Mouse (Mus musculus) liver, adult 2 months (tissue): ENCODE results near the gene Clic4. TPM values are rescaled to one million over a fixed set of nuclear protein-coding genes. Genes with fewer than 3 reads are reported as not detected.

Experiments used
- DNase-seq: peaks from one replicate; pipeline ENCODE4 v3.0.0-alpha.2; 2011; ENCODE audit warnings: low read depth, low spot score; ENCODE audit errors: extremely low read depth
- H3K27ac ChIP-seq: fragments of 200-500 bp; replicated peaks from 2 replicates; pipeline ENCODE4 v1.5.1; 2012; ENCODE audit warnings: low read depth, mild to moderate bottlenecking, control low read depth, inconsistent platforms, low read length; ENCODE audit not compliant: insufficient read depth
- H3K27me3 ChIP-seq: fragments of 200-500 bp; 2 replicates; pipeline ENCODE4 v1.6.1; 2012; ENCODE audit warnings: mild to moderate bottlenecking, moderate library complexity, low read length, inconsistent platforms; ENCODE audit not compliant: control insufficient read depth, insufficient read depth
- H3K36me3 ChIP-seq: fragments of 200-500 bp; 2 replicates; pipeline ENCODE4 v1.6.1; 2012; ENCODE audit warnings: low read length, inconsistent platforms; ENCODE audit not compliant: control insufficient read depth, insufficient read depth
- H3K4me1 ChIP-seq: fragments of 200-500 bp; 2 replicates; pipeline ENCODE4 v1.6.1; 2011; ENCODE audit warnings: low read length; ENCODE audit not compliant: control insufficient read depth, insufficient read depth
- H3K4me3 ChIP-seq: fragments of 200-500 bp; 2 replicates; pipeline ENCODE4 v1.5.1; 2011; ENCODE audit warnings: low read depth, mild to moderate bottlenecking, control low read depth, low read length, moderate library complexity; ENCODE audit not compliant: insufficient read depth
- H3K79me2 ChIP-seq: fragments of 200-500 bp; 2 replicates; pipeline ENCODE4 v1.6.1; 2012; ENCODE audit warnings: inconsistent platforms, mild to moderate bottlenecking, low read length, moderate library complexity; ENCODE audit not compliant: control insufficient read depth, insufficient read depth
- H3K9ac ChIP-seq: fragments of 200-500 bp; 2 replicates; pipeline ENCODE4 v1.6.1; 2012; ENCODE audit warnings: low read depth, mild to moderate bottlenecking, control low read depth, inconsistent platforms, low read length
- CTCF ChIP-seq: fragments of 200-500 bp; IDR thresholded peaks from 2 replicates; pipeline ENCODE4 v1.5.1; 2011; ENCODE audit warnings: low read depth, low read length, control low read depth
- POLR2A ChIP-seq: fragments of 200-500 bp; IDR thresholded peaks from 2 replicates; pipeline ENCODE4 v1.6.1; 2011; ENCODE audit warnings: low read length, control low read depth; ENCODE audit not compliant: insufficient read depth; ENCODE audit errors: extremely low read depth
- WGBS: fragments of 180-500 bp; shearing (Covaris S2); methylation state at CpG from one replicate; pipeline ENCODE4 v1.1.7; 2018; 5-methylcytosine and 5-hydroxymethylcytosine counted together
- polyA plus RNA-seq: library from polyadenylated mRNA; depleted of rRNA; stranded (reverse); fragments of >200 nt; gene quantifications from 2 replicates; pipeline ENCODE4 v1.2.3, GENCODE M21; 2012
- total RNA-seq: library from RNA; depleted of rRNA; stranded (reverse); fragments of >200 nt; gene quantifications from 2 replicates; pipeline ENCODE4 v1.2.3, GENCODE M21; 2014

Gene Clic4
- total and polyA plus RNA-seq, 2 experiments: 23.0 to 30.8 TPM

- Histone ChIP-seq H3K79me2 (no peaks in the 10 kb centered on the region), H3K27me3 (no peaks in the 10 kb centered on the region), H3K4me3 (no peak overlapping the region), H3K27ac (no peak overlapping the region), H3K36me3 (no peaks in the 10 kb centered on the region), H3K9ac (no peak overlapping the region), H3K4me1 (no peaks in the 10 kb centered on the region; the same call in none of the 2 replicates)
- TF ChIP-seq CTCF (no peak), POLR2A (no peak)
- 95% methylated on average over 8 of the region's 8 CpGs for WGBS
- DNase-seq: no peak
Observed at GRCm38 (mm10) chr4:135291199-135291598, 18.6 kb upstream of the Clic4 start.

- WGBS: 63% methylated on average over 3 of the region's 3 CpGs
- Histone ChIP-seq H3K4me1 (peaks cover 2% of the 10 kb centered on the region), H3K4me3 (no peak overlapping the region), H3K27ac (no peak overlapping the region), H3K9ac (no peak overlapping the region), H3K79me2 (no peaks in the 10 kb centered on the region), H3K27me3 (no peaks in the 10 kb centered on the region), H3K36me3 (no peaks in the 10 kb centered on the region)
- DNase-seq: no peak
- TF ChIP-seq POLR2A (no peak), CTCF (no peak)
Observed at GRCm38 (mm10) chr4:135287975-135288374, 15.4 kb upstream of the Clic4 start.

- Histone ChIP-seq H3K4me3 (peak overlapping the region; percentile 45), H3K36me3 (no peaks in the 10 kb centered on the region), H3K9ac (peak overlapping the region; percentile 65), H3K79me2 (no peaks in the 10 kb centered on the region), H3K27ac (peak overlapping the region; percentile 68), H3K4me1 (peaks cover 7% of the 10 kb centered on the region; the same call in 1 of the 2 replicates), H3K27me3 (no peaks in the 10 kb centered on the region)
- no peak for DNase-seq
- WGBS: 69% methylated on average over 16 of the region's 16 CpGs
- TF ChIP-seq POLR2A: no peak
- no peak for TF ChIP-seq CTCF
Observed at GRCm38 (mm10) chr4:135286833-135287395, 14.3 kb upstream of the Clic4 start.

GRCm38 (mm10) chr4:135286033-135286622, 13.5 kb upstream of the Clic4 start:
- Histone ChIP-seq H3K27me3 (no peaks in the 10 kb centered on the region), H3K9ac (no peak overlapping the region), H3K79me2 (no peaks in the 10 kb centered on the region), H3K4me3 (no peak overlapping the region), H3K27ac (peak overlapping the region; percentile 10; the same call in 1 of the 2 replicates), H3K36me3 (no peaks in the 10 kb centered on the region), H3K4me1 (peaks cover 9% of the 10 kb centered on the region; the same call in 1 of the 2 replicates)
- TF ChIP-seq CTCF: no peak
- TF ChIP-seq POLR2A: no peak
- DNase-seq: no peak
- WGBS: 84% methylated on average over 12 of the region's 12 CpGs

GRCm38 (mm10) chr4:135285436-135285835, 12.8 kb upstream of the Clic4 start:
- Histone ChIP-seq H3K4me3 (no peak overlapping the region), H3K9ac (no peak overlapping the region), H3K4me1 (peaks cover 9% of the 10 kb centered on the region; the same call in 1 of the 2 replicates), H3K27ac (no peak overlapping the region), H3K36me3 (no peaks in the 10 kb centered on the region), H3K79me2 (no peaks in the 10 kb centered on the region), H3K27me3 (no peaks in the 10 kb centered on the region)
- TF ChIP-seq CTCF: no peak
- no peak for TF ChIP-seq POLR2A
- 89% methylated on average over 8 of the region's 8 CpGs for WGBS
- DNase-seq: no peak

GRCm38 (mm10) chr4:135283875-135284274, 11.3 kb upstream of the Clic4 start:
- no peak overlapping the region for H3K27ac ChIP-seq
- H3K79me2 ChIP-seq: no peaks in the 10 kb centered on the region
- WGBS: 94% methylated on average over 7 of the region's 7 CpGs
- H3K4me1 ChIP-seq: peaks cover 11% of the 10 kb centered on the region; the same call in 1 of the 2 replicates
- H3K9ac ChIP-seq: no peak overlapping the region
- H3K27me3 ChIP-seq: no peaks in the 10 kb centered on the region
- peak; percentile 45 for TF ChIP-seq CTCF
- no peak for TF ChIP-seq POLR2A
- no peaks in the 10 kb centered on the region for H3K36me3 ChIP-seq
- DNase-seq: no peak
- no peak overlapping the region for H3K4me3 ChIP-seq
